Mouse (Mus musculus): ENCODE data around the gene Slc5a5.

DNA sequence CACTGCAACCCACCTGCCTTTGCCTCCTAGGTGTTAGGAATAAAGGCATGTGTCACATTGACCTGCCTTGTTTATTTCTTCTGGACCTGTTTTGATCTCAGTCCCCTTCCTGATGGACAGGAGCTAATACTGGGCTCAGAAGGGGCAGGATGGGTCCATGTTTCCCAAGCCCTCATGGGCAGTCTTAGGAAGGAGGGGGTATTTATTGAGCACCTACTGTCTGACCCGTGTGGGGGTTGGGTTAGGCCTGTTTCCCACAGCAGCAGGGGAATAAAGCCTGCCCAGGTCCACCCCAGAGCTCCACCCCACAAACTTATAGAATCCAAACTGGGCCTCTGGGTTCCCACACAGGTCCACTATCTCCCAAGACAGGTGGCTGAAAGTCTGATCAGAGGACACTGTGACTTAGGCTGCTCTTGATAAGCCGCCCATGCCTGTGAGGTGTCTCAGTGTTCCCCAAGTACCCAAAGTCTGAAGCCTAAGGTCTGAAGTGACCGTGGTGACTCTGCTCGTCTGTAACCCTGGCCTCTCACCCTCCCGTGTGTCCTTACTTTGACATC lies 49.3 kb downstream of the Slc5a5 start:
- TF ChIP-seq CTCF (IDR thresholded peaks at IDR 0.05; ENCODE audit: low read depth) (no peak), EP300 (IDR thresholded peaks at IDR 0.05; ENCODE audit: low read depth) (no peak)
